Mouse (Mus musculus): ENCODE results near the gene Gm5415.
"Not testable (repeated sequence)": the region's sequence is repeated elsewhere in the genome, so short reads cannot be mapped to it uniquely, and the experiment has no call there.

The Gm5415 gene

GRCm38 (mm10) chr1:32547194-32547593 is at the start of gene Gm5415:
Gene Gm5415 (minus strand): TSS chr1:32547294.
- not testable (repeated sequence) for DNase-seq

- no peak for DNase-seq
Observed at GRCm38 (mm10) chr1:32568901-32569300, 21.8 kb upstream of the Gm5415 start.

DNA sequence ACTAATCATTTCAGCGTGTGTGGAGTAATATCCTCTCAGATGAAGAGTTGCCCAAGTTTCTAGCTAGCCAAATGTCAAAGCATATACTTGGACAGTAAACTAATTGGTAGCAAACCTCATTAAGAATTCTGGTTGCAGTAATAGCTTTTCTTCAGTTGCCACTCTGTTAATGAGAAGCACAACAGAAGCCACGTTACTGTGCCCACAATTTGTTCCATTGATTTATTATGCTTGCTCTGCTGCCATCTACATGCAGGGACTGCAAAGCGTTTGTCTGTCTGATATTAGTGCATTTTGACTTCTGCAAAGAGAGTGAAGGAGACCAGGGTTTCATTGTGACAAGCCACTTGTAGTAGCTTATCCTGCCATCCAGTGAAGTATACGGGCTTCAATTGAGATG is 6.8 kb upstream of the Gm5415 start:
- no peak for DNase-seq

- no peak for DNase-seq
Observed at GRCm38 (mm10) chr1:32553459-32553858, 6.4 kb upstream of the Gm5415 start.

DNA sequence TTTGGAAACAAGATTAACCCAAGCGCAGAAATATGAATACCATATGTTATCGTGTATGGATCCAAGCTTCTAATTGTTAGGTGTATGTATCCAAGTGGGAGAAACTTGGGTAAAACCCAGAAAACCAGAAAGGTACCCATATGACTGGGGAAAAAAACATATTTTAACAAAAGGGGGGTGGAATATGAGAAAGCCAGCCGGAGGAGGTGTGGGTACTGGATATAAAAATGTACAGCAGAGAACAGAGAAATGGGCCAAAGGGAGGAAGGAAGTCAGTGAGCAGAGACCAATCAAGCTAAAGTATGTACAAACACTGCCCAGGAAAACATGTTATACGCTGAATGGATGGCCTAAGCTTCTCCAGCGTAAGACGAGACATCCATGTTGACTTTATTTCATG is 43.7 kb downstream of the Gm5415 start:
- no peak for DNase-seq

Data from cerebellum, adult 11 months (tissue).